Mouse (Mus musculus): ENCODE data around the gene Lbhd2. TPM values are rescaled to one million over a fixed set of nuclear protein-coding genes. Genes with fewer than 3 reads are reported as not detected.

Gene Lbhd2
- total RNA-seq, 4 experiments from 2014 or later: not detected

- no peak for DNase-seq (ENCODE audit: low spot score)
Observed at GRCm38 (mm10) chr12:111447898-111448760, 41.5 kb downstream of the Lbhd2 start.

GRCm38 (mm10) chr12:111448931-111449705 is 42.5 kb downstream of the Lbhd2 start:
- DNase-seq (ENCODE audit: low spot score): no peak

DNA sequence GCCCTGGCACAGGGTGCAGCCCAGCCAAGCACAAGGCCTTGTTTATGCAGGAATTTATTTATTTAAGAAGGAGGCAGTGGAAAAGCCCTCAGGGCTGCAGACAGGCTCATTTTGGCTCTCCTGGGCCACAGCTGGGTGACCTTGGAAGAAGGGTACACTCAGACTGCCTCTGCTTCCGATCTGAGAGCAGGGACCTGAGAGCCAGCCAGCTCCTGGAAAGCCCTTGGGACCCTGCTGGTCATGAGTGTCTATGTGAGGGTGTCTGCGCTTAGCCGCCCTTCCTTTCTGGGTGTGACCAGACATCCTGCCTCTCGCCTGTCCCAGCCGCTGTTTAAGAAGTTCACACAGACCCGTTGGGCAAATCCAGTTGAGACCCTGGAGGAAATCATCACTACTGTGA is 43.8 kb downstream of the Lbhd2 start:
- peak; percentile 80 for DNase-seq (ENCODE audit: low spot score)

DNA sequence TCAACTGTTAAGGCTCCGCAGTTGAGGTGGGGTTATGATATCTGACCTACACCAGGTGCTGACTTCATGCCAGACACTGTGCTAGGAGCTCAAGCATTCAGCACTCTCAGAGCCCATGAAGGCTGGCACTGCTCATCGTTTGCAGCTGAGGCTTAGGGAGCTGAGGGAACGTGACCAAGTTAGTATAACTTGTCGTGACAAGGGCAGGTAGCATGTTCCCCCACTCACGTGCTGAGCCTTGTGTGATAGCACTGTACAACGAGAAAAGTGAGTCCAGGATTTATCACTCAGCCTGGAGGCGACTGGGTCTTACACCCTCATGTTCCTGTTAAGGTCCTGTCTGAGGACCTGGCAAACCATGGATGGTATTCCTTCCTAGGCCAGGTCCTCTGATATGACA is 45.0 kb downstream of the Lbhd2 start:
- no peak for DNase-seq (ENCODE audit: low spot score)

- no peak for DNase-seq (ENCODE audit: low spot score)
Observed at GRCm38 (mm10) chr12:111454021-111454420, 47.4 kb downstream of the Lbhd2 start.

GRCm38 (mm10) chr12:111454543-111455280 is 48.1 kb downstream of the Lbhd2 start:
- DNase-seq (ENCODE audit: low spot score): no peak

GRCm38 (mm10) chr12:111455311-111455846 is 48.8 kb downstream of the Lbhd2 start:
- peak; percentile 62 for DNase-seq (ENCODE audit: low spot score)

GRCm38 (mm10) chr12:111455860-111456259 is 49.3 kb downstream of the Lbhd2 start:
- DNase-seq (ENCODE audit: low spot score): no peak

- no peak for DNase-seq (ENCODE audit: low spot score)
Observed at GRCm38 (mm10) chr12:111457742-111458141, 51.1 kb downstream of the Lbhd2 start.

Other genes starting within 250 kb of the Lbhd2 start
- 10 to 100 TPM; 12.5 to 19.0 (median 15.3) TPM for gene Traf3, start 240.4 kb upstream of the Lbhd2 start, total RNA-seq (2022)
- gene 4930595D18Rik, start 222.3 kb upstream of the Lbhd2 start, total RNA-seq (2022): not detected
- gene Amn, start 135.7 kb upstream of the Lbhd2 start, total RNA-seq (2022): under 1 TPM in 1 of 4 experiments, not detected in 3; 0.41 TPM
- gene Cdc42bpb, start 29.1 kb upstream of the Lbhd2 start, total RNA-seq (2022): 10 to 100 TPM; 45.5 to 59.7 (median 53.9) TPM
- 1 to 10 TPM; 2.1 to 3.6 (median 3.0) TPM for gene Exoc3l4, start 10.2 kb downstream of the Lbhd2 start, total RNA-seq (2022)
- 10 to 100 TPM; 25.2 to 49.3 (median 41.6) TPM for gene Tnfaip2, start 35.7 kb downstream of the Lbhd2 start, total RNA-seq (2022)
- gene Gm266, start 79.0 kb downstream of the Lbhd2 start, total RNA-seq (2022): under 1 TPM in 2 of 4 experiments, not detected in 2; 0.22 to 0.35 TPM
- 100 to 1,000 TPM; 155 to 196 (median 171) TPM for gene Eif5, start 131.2 kb downstream of the Lbhd2 start, total RNA-seq (2022)
- 10 to 100 TPM; 46.0 to 50.4 (median 47.1) TPM for gene Mark3, start 167.7 kb downstream of the Lbhd2 start, total RNA-seq (2022)